In the genomic region with DNA sequence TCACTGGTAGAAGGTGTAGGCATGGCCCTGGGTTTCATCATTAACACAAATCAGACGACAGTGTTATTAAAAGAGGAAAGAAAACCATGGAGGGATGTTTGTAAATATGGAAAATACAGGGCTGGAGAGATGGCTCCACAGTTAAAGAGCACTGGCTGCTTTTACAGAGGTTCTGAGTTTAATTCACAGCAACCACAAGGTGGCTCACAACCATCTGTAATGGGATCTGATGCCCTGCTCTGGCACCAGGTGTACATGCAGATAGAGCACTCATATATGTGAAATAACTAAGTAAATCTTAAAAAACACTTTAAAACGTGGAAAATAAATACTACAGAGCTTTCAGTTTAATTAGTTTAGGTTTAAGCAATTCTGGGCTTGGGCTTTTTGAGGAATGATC, we compare ENCODE assay signal across 13 mouse cellular contexts. TPM values are rescaled to one million over a fixed set of nuclear protein-coding genes. Genes with fewer than 3 reads are reported as not detected.
DNase-seq lines count a peak whose midpoint lies in the region; ATAC-seq and TF ChIP-seq lines count a peak whose summit lies in the region.
"Had no signal": no experiment of that assay in that cellular context is flagged by ENCODE, and none has a peak within 500 bp of the region (broad histone marks: within the 10 kb centered on the region; RNA-seq: fewer than 3 reads in every experiment).

No protein-coding gene starts in this region.

- H3K27me3 ChIP-seq in intestine, postnatal 0 days (replicated peaks; ENCODE audit: control insufficient read depth, insufficient read depth, low read length) = no peaks in the 10 kb centered on the region
- H3K27me3 ChIP-seq in intestine, embryonic 15.5 days (replicated peaks) = no peaks in the 10 kb centered on the region
- no peaks in the 10 kb centered on the region for H3K27me3 ChIP-seq in midbrain, embryonic 11.5 days (ENCODE audit: control insufficient read depth, insufficient read depth, low read length)
- H3K27me3 ChIP-seq in midbrain, embryonic 10.5 days (ENCODE audit: low read depth, poor library complexity, severe bottlenecking) = no peaks in the 10 kb centered on the region
- H3K27me3 ChIP-seq: neural tube, embryonic 15.5 days had no signal

- H3K36me3 ChIP-seq in intestine, postnatal 0 days (ENCODE audit: control insufficient read depth, insufficient read depth) = no peaks in the 10 kb centered on the region
- no peaks in the 10 kb centered on the region for H3K36me3 ChIP-seq in intestine, embryonic 15.5 days
- no peaks in the 10 kb centered on the region for H3K36me3 ChIP-seq in midbrain, embryonic 11.5 days (ENCODE audit: control insufficient read depth, insufficient read depth, low read length)
- H3K36me3 ChIP-seq in midbrain, embryonic 10.5 days = 0 out of 2 replicates have a peak, but pooled peaks cover 6% of the 10 kb centered on the region
- H3K36me3 ChIP-seq: neural tube, embryonic 15.5 days had no signal

- no peak overlapping the region for H3K9ac ChIP-seq in intestine, postnatal 0 days (ENCODE audit: low read depth, low read length)
- H3K9ac ChIP-seq in intestine, embryonic 15.5 days = no peak overlapping the region
- no peak overlapping the region for H3K9ac ChIP-seq in midbrain, embryonic 11.5 days (ENCODE audit: low read length)
- H3K9ac ChIP-seq: hindbrain, embryonic 14.5 days; neural tube, embryonic 15.5 days had no signal

- no peak overlapping the region for H3K27ac ChIP-seq in intestine, postnatal 0 days (ENCODE audit: low read depth, low read length)
- no peak overlapping the region for H3K27ac ChIP-seq in intestine, embryonic 15.5 days
- H3K27ac ChIP-seq in midbrain, embryonic 11.5 days (ENCODE audit: low read depth, low read length) = no peak overlapping the region
- no peak overlapping the region for H3K27ac ChIP-seq in midbrain, embryonic 10.5 days (replicated peaks)
- H3K27ac ChIP-seq: hindbrain, embryonic 14.5 days; macrophage; neural tube, embryonic 15.5 days had no signal

- H3K4me1 ChIP-seq in intestine, postnatal 0 days (replicated peaks; ENCODE audit: control insufficient read depth, insufficient read depth, low read length) = 0 out of 2 replicates have a peak, but pooled peaks cover 4% of the 10 kb centered on the region
- no peaks in the 10 kb centered on the region for H3K4me1 ChIP-seq in intestine, embryonic 15.5 days (replicated peaks)
- H3K4me1 ChIP-seq in midbrain, embryonic 11.5 days (ENCODE audit: control insufficient read depth, insufficient read depth, low read length) = no peaks in the 10 kb centered on the region
- peaks cover 18% of the 10 kb centered on the region for H3K4me1 ChIP-seq in midbrain, embryonic 10.5 days

- no peak overlapping the region for H3K4me2 ChIP-seq in intestine, postnatal 0 days (replicated peaks; ENCODE audit: low read depth)
- no peak overlapping the region for H3K4me2 ChIP-seq in intestine, embryonic 15.5 days (replicated peaks)
- H3K4me2 ChIP-seq in midbrain, embryonic 11.5 days = no peak overlapping the region
- H3K4me2 ChIP-seq: hindbrain, embryonic 14.5 days; neural tube, embryonic 15.5 days had no signal

- no peaks in the 10 kb centered on the region for H3K9me3 ChIP-seq in intestine, postnatal 0 days (ENCODE audit: control insufficient read depth)
- H3K9me3 ChIP-seq in intestine, embryonic 15.5 days = no peaks in the 10 kb centered on the region
- H3K9me3 ChIP-seq in midbrain, embryonic 11.5 days (ENCODE audit: control insufficient read depth, low read length) = no peaks in the 10 kb centered on the region
- 0 out of 2 replicates have a peak, but pooled peaks cover 4% of the 10 kb centered on the region for H3K9me3 ChIP-seq in midbrain, embryonic 10.5 days (replicated peaks)
- H3K9me3 ChIP-seq: neural tube, embryonic 15.5 days had no signal

- ATAC-seq in intestine, postnatal 0 days = no peak
- ATAC-seq in intestine, embryonic 15.5 days = no peak
- no peak for ATAC-seq in midbrain, embryonic 11.5 days (ENCODE audit: low FRiP score)
- peak; percentile 57 for ATAC-seq in megakaryocyte progenitor cell, adult 5-6 weeks (replicated peaks; ENCODE audit: poor library complexity)

- DNase-seq in midbrain, embryonic 11.5 days (ENCODE audit: low spot score, missing footprints) = peak; percentile 45
- no peak for DNase-seq in midbrain, embryonic 10.5 days (ENCODE audit: low spot score)
- DNase-seq in MN1 (ENCODE audit: low spot score) = peak; percentile 46
- no peak for DNase-seq in adrenal gland, adult 2 months
- no peak for DNase-seq in spleen, postnatal 10 days (ENCODE audit: low spot score in 2 of 2)
- DNase-seq: cerebellum, adult 11 months had no signal

- TF ChIP-seq CTCF in intestine, postnatal 0 days (IDR thresholded peaks at IDR 0.05; ENCODE audit: low read depth) = peak; percentile 67

- H3K4me3 ChIP-seq in intestine, postnatal 0 days (ENCODE audit: low read depth, low read length) = no peak overlapping the region
- H3K4me3 ChIP-seq in intestine, embryonic 15.5 days (replicated peaks) = no peak overlapping the region
- no peak overlapping the region for H3K4me3 ChIP-seq in midbrain, embryonic 11.5 days (ENCODE audit: low read depth, low read length)
- no peak overlapping the region for H3K4me3 ChIP-seq in midbrain, embryonic 10.5 days
- H3K4me3 ChIP-seq: erythroblast, embryonic 14.5 days; neural tube, embryonic 15.5 days had no signal

- WGBS in intestine, postnatal 0 days = 28% methylated on average over 2 of the region's 2 CpGs
- 42% methylated on average over 2 of the region's 2 CpGs for WGBS in intestine, embryonic 15.5 days
- 62% methylated on average over 2 of the region's 2 CpGs for WGBS in midbrain, embryonic 11.5 days
- WGBS in midbrain, embryonic 10.5 days = 58% methylated on average over 2 of the region's 2 CpGs

RNA-seq across cellular contexts. Expression of a gene that starts 24.7 kb away (rescaled TPM):
- polyA plus RNA-seq in intestine, postnatal 0 days (2015; fragmentation: Nextera tagmentation; extraction: Ambion mirVana) = 6.1 and 6.9 TPM in 2 replicates
- 9.6 TPM in 2 replicates for polyA plus RNA-seq in intestine, embryonic 15.5 days (2015; fragmentation: Nextera tagmentation; extraction: Ambion mirVana)
- polyA plus RNA-seq in midbrain, embryonic 11.5 days (2014; fragmentation: Nextera tagmentation; extraction: Ambion mirVana) = 14.6 and 15.1 TPM in 2 replicates
- 9.4 and 12.4 TPM in 2 replicates for polyA plus RNA-seq in midbrain, embryonic 10.5 days (2016; fragmentation: Nextera tagmentation; extraction: Ambion mirVana)
- total RNA-seq in megakaryocyte progenitor cell, adult 5-6 weeks (2015) = 18.8 and 22.1 TPM in 2 replicates
- total RNA-seq in megakaryocyte progenitor cell, adult 5-6 weeks (2017) = 17.8 and 19.8 TPM in 2 replicates
- total RNA-seq in adrenal gland, adult 2 months (2021) = 10 to 100 TPM; 21.1 to 24.6 TPM
- 17.0 and 17.1 TPM in 2 replicates for polyA plus RNA-seq in adrenal gland, adult 2 months (2012; rRNA removed)

Comparison
In these comparisons a context has a peak if more than half of its experiments do, and no peak if none do; other contexts are left out.
1. DNase-seq: peak in midbrain, embryonic 11.5 days (single experiment) and MN1 (single experiment); none in midbrain, embryonic 10.5 days (single experiment), adrenal gland, adult 2 months (single experiment) and spleen, postnatal 10 days (0 of 2).